Mouse (Mus musculus) right cerebral cortex, postnatal 14 days (tissue): ENCODE measurements around the gene Shisa9.
A peak's percentile ranks its signal among the peaks of the same experiment; 100 is the strongest.

Experiments
- DNase-seq: peaks from one replicate; pipeline ENCODE4 v3.0.0; 2022

Gene Shisa9

DNA sequence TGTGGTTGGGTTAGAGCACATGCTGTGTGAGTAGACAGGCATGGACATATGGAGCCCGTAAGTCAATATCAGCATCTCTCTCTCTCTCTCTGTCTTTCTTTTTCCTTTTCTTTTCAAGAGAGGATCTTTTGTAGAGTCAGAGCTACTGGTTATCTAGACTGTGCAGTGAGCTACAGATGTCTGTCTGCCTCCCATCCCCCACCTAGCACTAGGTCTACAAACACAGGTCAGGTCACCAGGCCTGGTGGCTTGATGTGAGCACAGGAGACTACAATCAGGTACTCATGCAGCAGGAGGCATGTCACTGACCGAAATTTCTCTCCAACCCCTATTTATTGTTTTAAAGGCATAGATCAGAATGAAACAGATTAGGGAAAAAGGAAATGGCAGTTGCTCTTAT is 219.1 kb downstream of the Shisa9 start:
- no peak for DNase-seq

DNA sequence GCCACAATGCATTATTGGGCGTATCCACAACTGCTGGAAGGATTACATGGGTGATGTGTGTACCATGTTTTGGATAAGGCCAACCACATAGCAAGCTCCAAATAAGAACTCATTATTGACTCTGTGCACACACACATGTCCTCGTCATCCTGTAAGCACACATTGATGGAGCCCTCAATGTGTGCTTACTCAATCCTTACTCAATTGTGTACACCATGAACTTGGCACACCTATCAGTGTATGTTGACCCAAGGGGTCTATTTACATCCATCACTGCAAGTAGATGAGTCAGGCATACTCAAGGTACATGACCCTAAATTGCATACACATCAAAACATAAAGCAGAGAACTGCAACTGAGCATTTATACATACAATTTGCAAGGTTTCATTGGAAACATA is 220.5 kb downstream of the Shisa9 start:
- DNase-seq = no peak

DNA sequence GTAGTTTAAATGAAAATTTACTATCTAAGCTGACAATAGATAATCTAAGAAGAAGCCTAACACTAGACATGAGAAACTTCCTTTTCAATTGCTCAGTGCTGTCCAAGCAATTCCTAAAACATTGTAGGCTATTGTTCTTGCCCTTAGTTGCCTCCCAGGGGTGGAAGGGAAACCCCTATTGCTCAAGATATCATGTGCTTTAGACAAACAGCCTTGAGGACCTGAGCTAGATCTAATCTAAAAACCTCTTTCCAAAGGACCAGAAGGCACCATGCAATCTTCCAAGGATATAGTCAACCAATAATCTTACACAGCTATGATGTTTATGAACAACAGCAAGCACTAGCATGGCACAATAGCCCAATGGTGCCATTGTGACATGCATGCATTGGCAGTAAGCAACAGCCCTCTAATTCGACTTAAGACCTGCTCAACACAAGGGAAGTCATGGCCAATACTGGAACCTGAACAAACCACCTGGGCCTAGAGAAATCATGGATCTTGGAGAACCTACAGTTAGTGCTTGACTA is 222.6 kb downstream of the Shisa9 start:
- DNase-seq = no peak

DNA sequence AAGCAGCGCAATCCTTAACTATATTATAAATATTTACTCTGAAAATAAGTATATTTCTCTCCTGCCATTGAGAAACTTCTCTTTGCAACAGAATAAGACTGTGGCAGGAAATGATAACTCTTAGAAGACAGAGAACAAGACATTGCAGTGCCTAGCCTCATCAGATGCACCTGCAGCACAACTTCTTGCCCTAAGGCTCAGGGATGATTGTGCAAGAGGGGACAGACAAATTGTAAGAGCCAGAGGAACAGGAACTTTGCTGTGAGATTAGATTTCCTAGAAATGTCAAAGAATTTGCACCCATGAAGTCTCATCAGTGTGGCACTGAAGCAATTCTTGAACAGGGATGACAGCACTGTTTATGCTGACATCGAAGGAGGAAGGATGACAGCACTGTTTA is 223.0 kb downstream of the Shisa9 start:
- DNase-seq = no peak

DNA sequence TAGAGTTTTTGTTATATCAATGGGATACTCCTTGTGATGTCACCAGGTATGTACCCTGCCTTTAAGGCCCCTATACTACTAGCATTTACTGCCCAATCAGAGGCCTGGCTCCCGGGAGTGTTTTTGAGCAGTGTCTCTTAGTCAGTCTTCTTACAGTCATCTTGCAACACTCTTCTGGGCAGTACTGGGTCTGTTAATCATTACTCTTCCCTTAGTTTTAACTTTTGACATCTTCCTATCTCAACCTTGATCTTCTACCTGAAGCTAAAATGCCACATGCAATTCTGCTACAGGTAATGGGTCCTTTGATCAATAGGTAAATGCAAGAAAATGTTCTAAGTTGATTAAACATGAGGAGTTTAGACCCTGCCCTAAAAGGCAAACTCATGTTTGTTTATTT is 225.4 kb downstream of the Shisa9 start:
- DNase-seq = no peak

DNA sequence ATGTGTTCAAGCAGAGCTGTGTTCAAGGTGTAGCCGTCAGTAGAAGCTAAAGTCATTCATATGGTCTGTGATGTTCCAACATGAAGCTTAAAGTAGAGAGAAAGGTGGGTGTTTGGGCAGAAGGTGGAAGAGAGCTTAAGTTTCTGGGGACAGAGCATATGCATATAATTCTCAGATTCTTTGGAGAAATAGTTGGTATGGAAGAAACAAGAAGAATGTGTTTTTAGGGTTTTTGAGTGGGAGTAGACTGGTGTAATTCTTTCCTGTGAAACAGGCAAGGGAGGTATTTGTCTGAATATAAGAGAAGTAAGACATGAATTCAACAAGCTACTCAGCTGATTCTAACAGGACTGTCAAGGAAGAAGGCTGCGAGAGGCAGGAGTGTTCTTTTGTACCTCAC is 225.9 kb downstream of the Shisa9 start:
- no peak for DNase-seq

DNA sequence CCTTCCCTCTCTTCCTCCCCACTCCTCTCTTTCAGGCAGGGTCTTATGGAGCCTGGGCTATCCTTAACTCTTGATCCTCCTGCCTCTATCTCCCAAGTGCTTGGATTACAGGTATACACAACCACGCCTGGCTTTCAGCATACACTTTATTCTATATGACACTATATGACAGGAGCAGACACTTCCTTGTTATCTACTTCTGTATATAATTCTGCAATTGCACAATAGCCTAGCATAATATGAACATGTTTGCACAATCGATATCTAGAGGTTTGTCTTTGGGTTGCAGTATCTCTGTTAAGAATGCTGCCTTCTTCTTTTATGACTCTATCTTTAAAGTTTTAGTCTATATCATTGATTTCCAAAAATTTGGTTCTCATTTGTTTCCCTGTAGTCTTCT is 230.1 kb downstream of the Shisa9 start:
- DNase-seq = no peak

DNA sequence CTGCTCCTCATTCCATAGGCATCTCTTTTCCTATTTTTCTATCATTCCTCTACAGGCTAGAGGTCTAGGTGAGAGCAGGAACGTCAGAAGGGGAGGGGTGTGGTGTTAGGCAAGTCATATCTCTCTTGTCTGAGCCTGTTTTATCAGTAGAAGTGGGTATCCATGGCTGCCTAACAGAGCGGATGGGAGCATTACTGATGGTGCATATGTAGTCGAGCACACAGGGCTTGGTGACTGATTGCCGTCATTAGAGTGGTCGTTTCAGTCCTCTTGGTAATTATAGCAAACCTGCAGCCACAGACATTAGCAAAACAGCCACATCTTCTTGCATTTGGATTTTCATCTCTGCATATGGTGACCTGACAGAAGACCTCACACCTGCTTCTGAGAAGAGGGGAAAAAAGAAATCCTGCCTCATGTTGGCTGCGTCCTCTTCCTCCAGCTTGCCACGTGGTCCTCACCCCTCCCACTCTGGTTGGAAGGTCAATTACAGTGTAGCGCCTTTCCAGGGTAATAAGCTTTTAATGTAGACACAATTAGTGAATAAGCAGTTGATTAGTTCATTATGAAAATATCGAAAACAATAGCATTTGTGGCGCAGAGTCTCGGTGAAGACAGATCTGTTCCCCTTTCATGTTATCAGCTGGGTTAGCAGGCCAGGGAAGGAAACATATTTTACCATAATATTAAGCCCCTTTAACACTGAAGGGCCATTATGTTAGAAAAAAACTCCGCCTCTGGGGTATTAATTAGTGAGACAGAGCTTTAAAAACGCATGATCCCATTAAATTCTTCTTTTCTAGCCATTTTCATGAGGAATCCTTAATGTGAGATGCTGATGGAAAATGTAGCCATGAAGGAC is 233.6 kb downstream of the Shisa9 start:
- DNase-seq = no peak

DNA sequence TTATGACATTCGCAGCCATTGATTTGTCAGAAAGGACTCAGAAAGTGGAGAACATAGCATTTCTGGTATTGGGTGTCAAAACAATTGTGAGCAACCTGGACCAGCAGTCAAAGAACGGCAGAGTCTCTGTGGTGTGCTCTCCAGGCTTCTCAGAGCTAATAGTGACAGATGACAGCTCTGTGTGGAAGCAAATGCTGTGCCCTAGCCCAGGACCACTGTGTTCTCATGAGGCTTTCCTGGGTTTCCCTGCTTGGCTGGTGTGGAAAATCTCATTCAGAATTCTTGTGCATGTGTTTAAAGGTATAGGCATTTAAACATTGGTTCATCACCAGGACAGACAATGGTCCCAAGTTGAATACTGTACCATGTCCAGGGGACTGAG is 234.2 kb downstream of the Shisa9 start:
- DNase-seq = no peak

DNA sequence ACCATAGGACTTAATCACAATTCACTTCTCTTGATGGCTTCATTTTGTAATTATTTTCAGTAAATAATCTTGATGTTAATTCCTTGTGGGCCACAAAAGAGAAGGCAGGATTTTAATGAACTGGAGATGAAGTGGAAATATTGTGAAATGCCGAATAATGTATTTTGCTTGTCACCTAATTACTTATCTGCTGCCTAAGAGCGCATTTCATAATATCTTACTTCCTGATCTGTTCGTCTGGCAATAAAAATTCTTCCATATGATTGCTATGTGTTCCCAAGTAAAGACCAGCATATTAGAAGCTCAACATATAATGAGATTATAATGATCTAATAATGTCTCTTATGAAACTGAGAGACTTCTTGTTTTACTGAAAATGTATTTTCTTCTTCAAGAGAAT is 235.9 kb downstream of the Shisa9 start:
- no peak for DNase-seq

DNA sequence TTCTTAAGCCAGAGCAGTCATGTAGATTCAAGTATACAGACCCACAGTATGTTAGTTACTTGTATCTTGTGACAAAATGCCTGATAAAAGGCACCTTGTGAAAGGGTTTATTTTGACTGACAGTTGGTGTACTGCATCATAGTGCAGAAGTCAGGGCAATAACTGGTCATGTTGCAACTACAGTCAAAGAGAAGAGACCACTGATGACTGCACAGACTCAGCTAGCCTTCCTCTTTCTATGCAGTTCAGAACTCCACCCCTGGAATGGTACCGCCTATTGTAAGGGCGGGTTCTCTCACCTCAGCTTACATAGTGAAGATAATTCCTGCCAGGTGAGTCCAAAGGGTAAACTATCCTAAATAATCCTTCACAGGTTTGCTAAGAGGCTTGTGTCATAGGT is 239.6 kb downstream of the Shisa9 start:
- no peak for DNase-seq

DNA sequence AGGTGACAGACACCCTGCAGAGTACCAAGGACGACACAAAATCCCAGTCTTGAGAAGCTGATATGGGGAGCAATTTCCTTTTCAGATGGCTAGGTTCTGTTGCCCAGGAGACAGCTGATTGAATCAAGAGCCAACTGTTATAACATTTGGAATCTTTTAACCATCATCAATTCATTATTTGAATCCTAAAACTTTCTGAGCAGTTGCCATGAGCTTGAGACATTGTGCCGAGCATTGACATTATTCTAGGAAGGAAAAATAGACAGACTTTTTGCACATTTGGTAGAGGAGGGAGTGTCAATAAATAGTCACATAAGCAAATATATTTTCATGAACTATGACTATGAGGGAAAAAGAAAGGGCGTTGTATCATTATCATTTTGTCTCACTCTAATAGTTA is 243.0 kb downstream of the Shisa9 start:
- DNase-seq = no peak

DNA sequence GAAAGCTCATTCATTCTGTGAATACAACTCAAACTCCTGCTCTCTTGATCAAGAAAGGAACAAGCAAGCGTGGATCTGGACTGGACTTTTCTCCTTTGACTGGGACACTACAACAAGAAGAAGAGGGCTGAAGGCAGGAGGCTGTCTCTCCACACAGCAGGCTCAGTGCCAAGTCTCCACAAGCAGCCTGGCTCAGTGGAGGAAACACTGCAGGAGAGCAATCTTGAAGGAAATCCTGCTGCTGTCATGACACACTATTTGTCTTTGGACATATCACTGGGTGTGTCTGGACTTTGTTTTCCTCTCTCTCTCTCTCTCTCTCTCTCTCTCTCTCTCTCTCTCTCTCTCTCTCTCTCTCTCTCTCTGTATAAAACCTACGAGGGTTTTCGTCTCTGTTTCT is 249.4 kb downstream of the Shisa9 start:
- peak; percentile 28 for DNase-seq

DNA sequence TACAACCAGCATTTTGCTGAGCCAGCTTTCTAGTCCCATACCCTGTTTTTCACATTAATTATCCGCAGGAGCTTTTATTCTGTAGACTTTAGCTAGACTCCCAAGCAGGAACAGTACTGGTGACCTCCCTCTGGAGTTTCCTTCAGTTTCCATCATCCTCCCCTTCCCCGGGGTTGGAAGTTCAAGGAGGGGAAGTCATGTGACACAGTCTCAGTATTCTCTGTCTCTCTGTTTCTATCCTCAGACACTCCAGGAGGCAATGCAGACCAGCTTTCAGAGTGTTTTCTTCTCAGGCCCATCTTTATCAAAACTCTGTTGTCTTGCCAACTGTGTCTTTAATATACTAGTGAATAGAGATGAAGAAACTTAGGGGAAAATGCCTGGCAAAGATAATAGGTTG is 250.4 kb downstream of the Shisa9 start:
- DNase-seq = no peak

DNA sequence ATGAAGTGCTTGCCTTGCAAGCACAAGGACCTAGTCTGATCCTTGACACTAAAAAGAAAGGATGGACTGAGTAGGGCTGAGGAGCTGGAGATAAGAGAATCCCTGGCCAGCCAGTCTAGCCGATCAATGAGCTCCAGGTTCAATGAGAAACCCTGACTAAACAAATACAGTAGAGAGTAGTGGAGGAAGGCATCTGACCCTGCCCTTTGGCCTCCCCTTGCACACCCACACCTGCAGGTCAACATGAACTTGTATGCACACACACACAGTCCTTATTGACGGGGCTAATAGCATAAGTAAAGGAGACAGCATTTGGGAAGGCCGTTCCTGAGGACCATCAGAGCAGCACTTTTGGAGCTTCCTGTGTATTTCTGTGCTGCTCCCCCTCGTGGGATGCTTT is 254.7 kb downstream of the Shisa9 start:
- no peak for DNase-seq

DNA sequence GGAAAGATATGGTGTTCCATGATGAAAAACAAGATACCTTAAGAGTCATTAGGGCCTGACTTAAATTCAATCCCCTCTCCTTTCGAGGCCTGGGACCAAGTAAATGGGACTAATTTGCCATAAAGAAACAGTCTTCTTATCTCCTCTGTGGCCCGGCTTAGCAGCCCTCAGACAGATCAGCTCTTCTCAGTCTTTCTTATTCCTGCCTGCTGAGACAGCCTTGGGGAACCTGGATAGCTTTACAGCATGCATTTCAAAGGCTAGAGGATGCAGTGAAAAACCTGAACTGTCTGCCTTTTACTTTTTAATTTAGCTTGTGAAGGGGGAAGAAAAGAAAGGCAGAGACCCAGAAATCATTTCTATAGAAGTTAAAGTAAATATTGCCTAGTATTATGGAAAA is 275.4 kb downstream of the Shisa9 start:
- no peak for DNase-seq

DNA sequence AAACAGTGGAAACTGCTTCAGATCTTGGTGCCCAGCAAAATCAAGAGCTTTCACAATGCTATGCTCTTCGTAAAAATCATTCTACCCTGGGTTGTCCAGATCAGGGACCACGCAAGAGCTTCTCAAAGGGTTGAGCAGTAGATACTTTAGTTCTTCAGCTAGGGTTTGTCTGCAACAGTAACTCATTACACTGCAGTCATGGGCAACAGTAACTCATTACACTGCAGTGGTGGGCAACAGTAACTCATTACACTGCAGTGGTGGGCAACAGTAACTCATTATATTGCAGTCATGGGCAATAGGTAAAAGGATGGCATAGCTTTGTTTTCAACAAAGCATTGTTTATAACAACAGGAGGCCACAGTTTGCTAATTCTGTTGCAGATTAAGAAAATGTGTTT is 281.9 kb downstream of the Shisa9 start:
- no peak for DNase-seq

DNA sequence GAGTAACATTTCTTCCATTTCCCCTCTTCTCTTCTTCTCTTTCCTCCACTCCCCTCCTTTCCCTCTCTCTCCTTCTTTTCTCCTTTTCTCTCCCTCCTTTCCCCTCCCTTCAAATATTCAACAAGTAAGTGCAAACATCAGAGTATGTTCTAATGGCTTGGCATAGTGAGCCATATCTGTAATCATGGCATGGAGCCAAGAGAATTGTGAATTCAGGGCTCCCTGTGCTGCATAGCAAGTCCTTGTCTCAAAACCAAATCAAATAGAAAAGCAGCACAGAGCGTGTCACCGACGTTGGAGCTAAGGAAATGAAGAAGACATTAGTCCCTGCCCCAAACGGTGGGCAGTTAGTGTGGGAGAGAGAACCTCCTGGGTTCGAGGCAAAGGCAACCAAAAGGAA is 316.6 kb downstream of the Shisa9 start:
- DNase-seq = no peak

DNA sequence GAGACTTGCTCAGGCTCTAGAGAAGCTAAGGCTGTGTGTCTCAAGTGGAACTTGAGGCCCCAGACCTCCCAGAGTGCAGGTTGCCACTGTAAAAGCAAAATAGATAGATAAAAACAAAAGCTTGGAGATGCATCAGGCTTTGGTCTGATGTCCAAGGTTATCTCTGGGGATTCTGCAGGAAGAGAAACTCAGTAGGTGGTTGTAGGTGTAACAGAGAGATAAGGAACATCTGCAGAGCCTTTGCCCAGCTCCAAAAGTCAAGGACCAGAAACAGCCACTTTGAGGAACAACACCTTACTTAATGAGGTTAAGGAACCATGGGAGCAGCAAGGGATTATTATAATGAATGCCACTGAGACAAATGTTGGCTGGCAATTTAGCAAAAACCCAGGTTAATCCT is 319.5 kb downstream of the Shisa9 start:
- no peak for DNase-seq

DNA sequence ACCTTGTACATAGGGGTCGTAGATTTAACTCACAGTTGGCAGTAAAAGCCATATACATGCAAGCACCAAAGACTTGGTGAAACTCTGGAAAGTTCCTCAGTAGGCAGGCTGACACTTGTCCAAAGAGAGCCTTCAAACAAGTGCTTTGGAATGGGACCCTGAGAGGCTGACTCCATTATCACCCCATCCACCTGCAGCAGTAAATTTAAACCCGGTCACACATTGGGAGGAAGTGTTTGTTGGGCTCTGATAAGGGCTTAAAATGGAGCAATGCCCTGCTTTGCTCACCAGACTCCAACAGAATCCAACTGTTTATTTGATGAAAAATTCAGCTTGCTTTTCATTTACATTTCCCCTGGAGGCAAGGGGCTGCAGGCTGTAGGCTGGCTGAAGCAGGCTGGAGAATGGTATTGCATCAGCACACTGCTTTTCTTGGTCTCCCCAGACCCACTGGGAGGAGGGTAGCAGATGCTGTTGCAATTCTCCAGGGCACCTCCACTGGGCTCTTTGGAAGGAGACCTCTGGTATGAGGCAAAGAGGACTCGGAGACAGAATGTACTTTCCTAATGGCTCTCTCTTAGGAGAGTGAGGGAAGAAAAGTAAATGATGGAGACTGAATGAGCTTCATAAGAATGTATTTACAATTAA is 323.5 kb downstream of the Shisa9 start:
- no peak for DNase-seq

DNA sequence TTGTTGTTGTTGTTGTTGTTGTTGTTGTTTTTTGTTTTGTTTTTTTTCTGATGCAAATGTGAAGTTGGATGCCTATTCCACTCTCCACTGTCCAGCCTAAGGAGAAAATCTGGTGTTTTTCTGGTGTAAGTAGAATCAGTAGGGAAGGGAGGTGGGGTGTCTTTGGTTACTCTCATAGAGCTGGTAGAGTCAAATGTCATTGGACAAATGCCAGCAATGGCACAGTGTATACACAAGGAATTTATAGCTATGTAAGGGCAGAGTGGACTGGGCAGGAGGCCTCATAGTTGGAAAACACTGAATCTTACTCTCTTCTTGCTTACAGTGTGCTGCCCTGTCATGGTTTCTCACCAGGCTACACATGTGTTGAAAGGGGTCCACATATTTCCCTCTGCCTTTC is 325.9 kb downstream of the Shisa9 start:
- DNase-seq = no peak

DNA sequence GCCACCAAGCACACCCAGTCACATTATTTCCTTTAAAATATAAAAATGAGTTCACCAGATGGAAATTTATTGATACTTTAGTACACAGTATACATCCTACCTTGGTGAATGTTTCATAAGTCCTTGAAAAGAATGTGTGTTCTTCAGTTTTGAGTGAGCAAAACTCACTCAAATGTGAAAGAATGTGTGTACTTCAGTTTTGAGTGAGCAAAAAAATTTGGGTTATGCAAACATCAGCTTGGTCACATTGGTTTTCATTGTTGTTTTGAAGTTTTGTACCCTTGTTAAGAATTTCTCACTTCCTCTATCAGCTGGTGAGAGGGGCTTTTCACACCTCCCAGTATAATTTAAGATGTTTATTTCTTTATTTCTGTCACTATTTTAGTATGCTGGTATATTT is 331.7 kb downstream of the Shisa9 start:
- no peak for DNase-seq
